Mouse (Mus musculus) embryo, embryonic 9.5 days (tissue): ENCODE measurements at regions not wholly inside any gene's neighbourhood (a gene's known extent, or its start where the extent isn't known, plus 50 kb on each side); places are given as distances from the start of the nearest gene placed in this dataset.

ENCODE experiments used
- DNase-seq: peaks from one replicate; pipeline ENCODE4 v3.0.0-alpha.2; 2017; ENCODE audit errors: extremely low spot score

- DNase-seq, result no peak
Measured at GRCm38 (mm10) chr6:148719062-148719461, 112.2 kb downstream of the Ipo8 start.

DNA sequence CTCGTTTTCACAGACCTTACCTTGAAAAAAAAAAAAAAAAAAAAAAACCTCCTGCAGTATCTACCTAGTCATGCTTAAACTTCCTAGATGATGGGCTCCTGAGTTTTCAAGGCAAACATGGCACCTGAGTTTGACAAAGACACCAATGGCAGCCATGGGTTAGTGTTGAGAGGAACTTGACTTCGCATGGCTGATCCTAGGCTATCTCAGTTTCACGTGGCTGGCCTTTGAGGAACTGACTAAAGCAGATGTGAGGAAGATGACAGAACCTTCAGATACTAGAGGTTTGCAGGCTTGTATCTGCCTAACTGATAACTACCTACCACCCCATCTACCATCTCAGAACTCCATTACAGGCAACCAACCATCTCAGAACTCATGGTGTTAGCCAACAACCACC is 120.9 kb downstream of the Ipo8 start:
- no peak for DNase-seq

GRCm38 (mm10) chr6:148708389-148708788 is 122.9 kb downstream of the Ipo8 start:
- no peak for DNase-seq

DNA sequence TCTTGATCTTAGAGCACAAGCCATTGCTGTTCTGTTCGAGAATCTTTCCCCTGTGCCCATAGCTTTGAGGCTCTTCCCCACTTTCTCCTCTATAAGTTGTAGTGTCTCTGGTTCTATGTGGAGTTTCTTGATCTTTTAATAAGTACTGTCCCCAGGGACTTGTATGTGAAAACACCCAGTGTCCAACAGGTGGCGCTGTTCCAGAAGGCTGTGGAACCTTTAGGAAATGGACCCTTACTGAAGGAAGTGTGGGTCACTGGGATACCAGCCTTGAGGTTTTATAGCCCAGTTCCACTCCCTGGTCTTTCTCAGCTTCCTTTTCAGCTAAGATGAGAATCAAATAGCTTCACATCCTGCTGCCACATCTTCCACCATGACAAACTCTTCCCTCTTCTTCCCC is 125.6 kb downstream of the Ipo8 start:
- no peak for DNase-seq

DNA sequence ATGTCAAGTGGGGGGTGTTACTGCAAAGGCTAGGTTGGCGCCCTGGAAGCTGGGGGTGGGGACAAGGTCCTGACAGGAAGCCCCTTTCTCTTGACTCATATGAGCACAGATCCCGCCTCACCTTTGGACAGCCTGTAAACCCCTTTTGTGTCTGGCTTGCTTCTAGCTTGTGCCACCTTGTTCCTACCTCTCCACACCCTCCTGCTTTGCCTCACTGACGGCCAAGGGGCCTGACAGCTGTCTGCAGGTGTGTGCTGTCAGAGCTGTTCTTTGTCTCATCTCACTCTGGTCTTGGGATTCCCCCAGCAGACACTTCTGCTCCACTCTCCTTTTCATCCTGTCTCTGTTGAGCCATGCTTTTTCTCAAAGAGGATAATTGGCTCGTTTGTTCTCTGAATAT is 137.9 kb downstream of the Ipo8 start:
- no peak for DNase-seq

DNA sequence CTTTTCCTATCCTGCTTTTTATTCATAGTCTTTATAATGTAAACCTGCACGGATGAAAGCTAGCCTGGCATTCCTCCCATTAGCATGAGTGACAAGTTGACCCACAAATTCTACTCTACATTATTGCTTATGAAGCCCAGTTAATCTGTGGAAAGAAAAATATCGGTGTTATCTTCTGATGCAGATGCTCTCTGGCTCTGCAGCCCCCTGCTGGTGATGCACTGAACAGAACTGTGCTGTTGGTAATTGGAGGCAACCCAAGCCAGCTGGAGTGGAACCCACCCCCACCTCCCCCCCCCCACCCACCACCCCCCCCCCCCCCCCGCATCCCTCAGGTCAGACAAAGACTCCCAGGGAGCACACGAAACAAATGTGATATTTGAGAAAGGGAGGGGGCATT is 143.5 kb downstream of the Ipo8 start:
- DNase-seq, result no peak

- DNase-seq, result no peak
Measured at GRCm38 (mm10) chr6:148660152-148660551, 171.1 kb downstream of the Ipo8 start.

GRCm38 (mm10) chr6:148653216-148653615 is 178.1 kb downstream of the Ipo8 start:
- DNase-seq, result no peak

DNA sequence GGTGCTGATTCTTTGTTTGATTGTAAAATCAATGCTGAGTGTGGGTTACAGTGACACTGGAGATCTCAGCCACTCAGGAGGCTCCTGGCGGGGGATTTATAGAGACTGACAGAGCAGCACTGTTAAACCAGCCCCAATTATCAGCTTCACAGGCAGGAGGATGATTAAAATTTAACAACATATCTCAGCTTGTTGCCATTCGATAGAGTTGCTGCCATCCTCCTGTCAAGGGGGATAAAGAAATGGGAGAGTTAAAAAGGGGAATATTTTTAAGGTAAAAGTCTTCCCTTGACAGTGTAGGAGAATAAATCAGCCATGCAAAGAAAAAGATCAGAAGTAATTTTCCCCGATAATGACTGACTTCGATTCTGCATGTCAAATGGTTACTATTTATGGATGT is 178.8 kb downstream of the Ipo8 start:
- no peak for DNase-seq

DNA sequence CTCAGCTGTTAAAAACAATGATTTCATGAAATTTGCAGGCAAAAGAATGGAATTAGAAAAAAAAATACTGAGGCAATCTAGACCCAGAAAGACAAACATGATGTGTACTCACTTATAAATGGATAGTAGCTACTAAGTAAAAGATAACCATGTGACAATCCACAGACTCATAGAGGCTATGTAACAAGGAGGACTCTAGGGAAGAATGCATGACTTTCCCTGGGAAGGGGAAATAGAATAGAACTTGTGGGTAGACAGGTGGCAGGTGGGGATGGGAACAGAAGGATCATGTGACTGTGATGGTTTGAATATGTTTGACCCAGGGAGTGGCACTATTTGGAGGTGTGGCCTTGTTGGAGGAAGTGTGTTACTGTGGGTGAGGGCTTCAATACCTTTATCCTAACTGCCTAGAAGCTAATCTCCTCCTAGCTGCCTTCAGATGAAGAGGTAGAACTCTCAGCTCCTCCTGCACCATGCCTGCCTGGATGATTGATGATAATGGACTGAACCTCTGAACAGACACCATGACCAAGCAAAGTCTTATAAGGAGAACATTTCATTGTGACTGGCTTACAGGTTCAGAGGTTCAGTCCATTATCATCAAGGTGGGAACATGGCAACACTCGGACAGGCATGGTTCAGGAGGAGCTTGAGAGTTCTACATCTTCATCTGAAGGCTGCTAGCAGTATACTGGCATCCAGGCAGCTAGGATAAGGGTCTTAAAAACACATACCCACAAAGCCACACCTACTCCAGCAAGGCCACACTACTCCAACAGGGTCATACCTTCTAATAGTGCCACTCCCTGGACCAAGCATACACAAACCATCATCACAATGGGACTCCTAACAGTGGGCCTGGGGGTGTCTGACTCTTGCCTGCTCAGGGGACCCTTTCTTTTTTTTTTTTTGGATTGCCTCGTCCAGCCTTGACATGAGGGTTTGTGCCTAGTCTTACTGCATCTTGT is 183.6 kb downstream of the Ipo8 start:
- no peak for DNase-seq

GRCm38 (mm10) chr6:148640595-148640994 is 190.7 kb downstream of the Ipo8 start:
- no peak for DNase-seq

GRCm38 (mm10) chr6:148634148-148634547 is 190.0 kb upstream of the Tmtc1 start:
- DNase-seq, result no peak

DNA sequence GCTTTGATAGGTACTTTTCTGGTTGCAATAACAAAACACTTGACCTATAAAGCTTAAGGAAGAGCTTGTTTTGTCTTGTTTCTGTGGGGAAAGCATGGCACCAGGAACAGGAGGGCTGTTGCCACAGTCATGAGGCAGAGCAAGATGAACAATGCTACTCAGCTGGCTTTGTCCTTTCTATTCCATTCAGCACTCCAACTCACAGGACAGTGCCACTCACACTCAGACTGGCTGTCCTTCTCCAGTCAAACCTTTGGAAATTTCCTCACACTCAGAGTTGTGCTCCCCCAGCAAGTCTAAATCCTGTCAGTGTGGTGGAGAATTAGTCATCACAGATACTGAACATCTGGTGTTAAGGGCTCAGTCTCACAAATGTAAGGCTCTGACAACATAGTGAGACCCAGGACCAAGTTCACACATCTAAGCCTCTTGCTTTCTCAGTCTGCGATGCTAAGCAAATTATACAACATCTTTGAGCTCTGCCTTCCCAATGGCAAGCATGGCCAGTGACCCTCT is 183.0 kb upstream of the Tmtc1 start:
- DNase-seq, result no peak

- no peak for DNase-seq
Measured at GRCm38 (mm10) chr6:148623119-148623770, 179.1 kb upstream of the Tmtc1 start.

- DNase-seq, result no peak
Measured at GRCm38 (mm10) chr6:148620034-148620433, 175.8 kb upstream of the Tmtc1 start.

DNA sequence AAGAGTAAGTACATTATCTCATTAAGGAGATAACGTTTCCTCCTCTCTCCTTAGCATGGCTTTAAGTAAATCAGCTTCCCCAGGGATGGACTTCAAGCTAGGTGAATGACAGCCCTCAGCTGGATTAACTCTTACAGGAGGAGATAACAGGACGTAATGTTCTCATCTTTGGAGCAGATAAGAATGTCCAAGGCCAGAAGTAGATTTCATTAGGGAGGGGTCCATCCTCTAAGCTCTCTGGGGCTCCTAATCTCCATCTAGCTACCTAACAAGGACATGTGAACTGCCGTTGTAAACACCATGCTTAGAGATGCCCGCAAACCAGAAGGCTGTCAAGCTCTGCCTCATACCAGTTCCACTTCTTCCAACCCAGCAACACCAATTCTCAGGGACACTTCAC is 171.7 kb upstream of the Tmtc1 start:
- DNase-seq, result peak; percentile 3

- no peak for DNase-seq
Measured at GRCm38 (mm10) chr6:148615442-148615841, 171.3 kb upstream of the Tmtc1 start.

DNA sequence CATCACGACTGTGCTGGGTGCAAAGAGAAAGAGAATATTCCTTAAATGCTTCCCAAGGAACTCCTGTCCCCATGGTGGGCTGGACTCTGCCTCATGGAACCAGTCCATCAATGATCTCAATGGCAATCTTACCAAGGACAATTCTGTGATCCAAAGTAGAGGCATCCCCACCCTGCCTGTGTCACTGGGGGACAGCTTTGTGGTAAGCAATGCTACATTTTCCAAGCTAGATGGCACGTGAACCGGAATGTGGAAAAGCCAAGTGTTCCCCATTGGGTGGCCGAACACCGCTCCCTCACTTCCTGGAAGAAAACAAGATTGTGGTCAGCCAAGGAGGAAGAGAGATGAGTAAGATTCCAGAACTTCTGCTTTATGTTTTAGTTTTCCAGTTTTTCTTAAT is 164.7 kb upstream of the Tmtc1 start:
- DNase-seq, result no peak

DNA sequence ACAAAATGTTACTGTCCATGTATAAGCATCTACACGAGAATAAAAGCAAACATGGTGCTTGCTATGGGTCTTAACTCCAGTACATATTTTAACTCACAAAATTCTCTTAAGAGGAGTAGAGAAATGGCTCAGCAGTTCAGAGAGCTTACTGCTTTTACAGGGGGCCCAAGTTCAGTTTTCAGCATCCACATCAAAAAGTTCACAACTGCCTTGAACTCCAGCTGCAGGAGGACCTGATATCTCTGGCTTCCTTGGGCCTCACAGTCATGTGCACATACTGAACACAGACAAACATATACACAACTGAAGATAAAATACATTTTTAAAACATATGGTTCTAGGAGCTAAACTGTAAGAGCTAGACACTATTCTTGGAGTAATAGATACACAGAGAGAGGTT is 161.0 kb upstream of the Tmtc1 start:
- DNase-seq, result no peak

GRCm38 (mm10) chr6:148604790-148605189 is 160.6 kb upstream of the Tmtc1 start:
- DNase-seq, result no peak

DNA sequence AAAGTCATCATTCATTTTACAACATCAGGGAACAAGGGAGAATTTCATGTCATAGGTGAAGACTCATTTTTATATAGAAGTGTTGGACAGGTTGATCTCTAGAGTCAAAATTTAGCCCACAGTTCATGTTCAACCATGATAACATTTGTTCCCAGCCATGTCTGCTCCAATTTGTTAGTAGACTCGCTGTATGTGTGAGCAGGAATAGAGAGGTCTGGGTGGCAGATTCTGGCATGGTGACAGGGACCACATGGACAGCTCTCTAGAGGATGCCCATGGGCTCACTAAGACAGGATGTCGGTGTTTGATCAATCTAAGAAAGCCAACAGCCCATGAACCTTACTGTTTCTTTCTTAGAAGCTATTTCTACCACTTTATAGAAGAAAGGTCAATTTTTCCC is 159.7 kb upstream of the Tmtc1 start:
- DNase-seq, result no peak

- no peak for DNase-seq
Measured at GRCm38 (mm10) chr6:148603460-148603859, 159.3 kb upstream of the Tmtc1 start.

GRCm38 (mm10) chr6:148602894-148603293 is 158.7 kb upstream of the Tmtc1 start:
- DNase-seq, result no peak
